Mouse (Mus musculus) kidney, embryonic 15.5 days (tissue): Measurements from ENCODE around the gene Gm6356. TPM values are rescaled to one million over a fixed set of nuclear protein-coding genes. Genes with fewer than 3 reads are reported as not detected.
"Not testable (repeated sequence)": the region's sequence is repeated elsewhere in the genome, so short reads cannot be mapped to it uniquely, and the experiment has no call there.

Experiments
- ATAC-seq: fragments of 200-750 bp; cut with Nextera tagmentation; replicated peaks from 2 replicates; pipeline ENCODE4 v1.8.0; 2017; ENCODE audit warnings: moderate TSS enrichment; ENCODE audit not compliant: low FRiP score
- H3K27ac ChIP-seq: fragments of 300-500 bp; sonication (generic); 2 replicates; pipeline ENCODE4 v1.5.1; 2015; ENCODE audit warnings: mild to moderate bottlenecking, inconsistent platforms
- H3K27me3 ChIP-seq: fragments of 300-500 bp; sonication (generic); 2 replicates; pipeline ENCODE4 v1.6.1; 2015; ENCODE audit warnings: inconsistent platforms
- H3K36me3 ChIP-seq: fragments of 300-500 bp; sonication (generic); 2 replicates; pipeline ENCODE4 v1.6.1; 2015; ENCODE audit warnings: inconsistent platforms
- H3K4me1 ChIP-seq: fragments of 300-500 bp; sonication (generic); 2 replicates; pipeline ENCODE4 v1.6.1; 2015; ENCODE audit warnings: inconsistent platforms
- H3K4me2 ChIP-seq: fragments of 300-500 bp; sonication (generic); 2 replicates; pipeline ENCODE4 v1.6.1; 2015; ENCODE audit warnings: moderate library complexity, mild to moderate bottlenecking, inconsistent platforms
- H3K4me3 ChIP-seq: fragments of 300-500 bp; sonication (generic); replicated peaks from 2 replicates; pipeline ENCODE4 v1.5.1; 2015; ENCODE audit warnings: mild to moderate bottlenecking, inconsistent platforms
- H3K9ac ChIP-seq: fragments of 300-500 bp; sonication (generic); 2 replicates; pipeline ENCODE4 v1.6.1; 2015; ENCODE audit warnings: mild to moderate bottlenecking, inconsistent platforms
- H3K9me3 ChIP-seq: fragments of 300-500 bp; sonication (generic); replicated peaks from 2 replicates; pipeline ENCODE4 v1.6.1; 2016; ENCODE audit warnings: inconsistent platforms
- WGBS: fragments of 180-500 bp; shearing (Covaris S2); methylation state at CpG from one replicate; pipeline ENCODE4 v1.1.7; 2015; ENCODE audit warnings: mixed read lengths; 5-methylcytosine and 5-hydroxymethylcytosine counted together
- polyA plus RNA-seq: library from polyadenylated mRNA; unstranded; fragments of >200 nt; fragmentation: Nextera tagmentation; extraction: Ambion mirVana; gene quantifications from 2 replicates; pipeline ENCODE4 v1.2.1, GENCODE M21; 2015

Gm6356 gene
- polyA plus RNA-seq, result not detected in 2 replicates

GRCm38 (mm10) chr14:6973718-6974117, at the start of gene Gm6356:
Gene Gm6356 (minus strand): TSS chr14:6973818.
- H3K27me3 ChIP-seq, H3K4me1 ChIP-seq, H3K9me3 ChIP-seq, H3K4me3 ChIP-seq, H3K36me3 ChIP-seq, H3K27ac ChIP-seq, ATAC-seq, H3K4me2 ChIP-seq, H3K9ac ChIP-seq: not testable (repeated sequence)
- WGBS, result 55% methylated on average over 1 of the region's 2 CpGs

Other genes starting within 250 kb of the Gm6356 start
- gene Gm3636, start 231.5 kb downstream of the Gm6356 start, polyA plus RNA-seq, result 2.9 and 3.2 TPM in 2 replicates
- not detected in 2 replicates for gene Gm8362, start 199.4 kb downstream of the Gm6356 start, polyA plus RNA-seq
- not detected in 2 replicates for gene Gm3642, start 133.5 kb downstream of the Gm6356 start, polyA plus RNA-seq
- gene Gm3667, start 83.9 kb downstream of the Gm6356 start, polyA plus RNA-seq, result 0.36 and 0.37 TPM in 2 replicates
- gene Gm10406, start 53.6 kb upstream of the Gm6356 start, polyA plus RNA-seq, result 0.44 and 0.45 TPM in 2 replicates
- not detected in 2 replicates for gene Gm3685, start 71.2 kb upstream of the Gm6356 start, polyA plus RNA-seq
- gene Gm3696, start 126.8 kb upstream of the Gm6356 start, polyA plus RNA-seq, result 0.82 and 1.1 TPM in 2 replicates
- gene Gm6676, start 151.6 kb upstream of the Gm6356 start, polyA plus RNA-seq, result not detected in 2 replicates
- 3.0 and 3.5 TPM in 2 replicates for gene Gm3512, start 200.7 kb upstream of the Gm6356 start, polyA plus RNA-seq
- gene Gm16434, start 220.7 kb upstream of the Gm6356 start, polyA plus RNA-seq, result not detected in 2 replicates